Mouse (Mus musculus) gastrocnemius, postnatal 36 days (tissue): ENCODE results near the gene Six5. TPM values are rescaled to one million over a fixed set of nuclear protein-coding genes. Genes with fewer than 3 reads are reported as not detected.
"Not testable (repeated sequence)": the region's sequence is repeated elsewhere in the genome, so short reads cannot be mapped to it uniquely, and the experiment has no call there.

Experiments used
- DNase-seq, 2 experiments: peaks; one replicate each; pipeline ENCODE4 v3.0.0; 2022
- intact Hi-C: fragments of 180-260 bp; cut with DNase I; formaldehyde crosslinking; loops from one replicate; pipeline ENCODE4 v1.15.1; 2025
- long read RNA-seq, 2 experiments: library from polyadenylated mRNA; stranded (forward); transcript quantifications; one replicate each; pipeline ENCODE4 v2.0.0; 2021
- total RNA-seq, 2 experiments: library from RNA; stranded (reverse); gene quantifications; 2 replicates each; pipeline ENCODE4 v1.2.3; 2021

The Six5 gene
- 1 to 10 TPM; 1.2 to 1.5 TPM for total RNA-seq
- long read RNA-seq, experiment 1, partial matches to known transcripts, result 2 of 3 reads
- long read RNA-seq, experiment 1, other reads (novel, unspliced or antisense), result 0 of 3 reads
- long read RNA-seq, experiment 2, partial matches to known transcripts, result 3 of 5 reads
- long read RNA-seq, experiment 2, other reads (novel, unspliced or antisense), result 0 of 5 reads

- intact Hi-C loops, result loop anchor here (2.0 kb wide), 1 partner anchor 24 kb away; the partner anchor contains the start of genes Fbxo46 and Gm4969
- DNase-seq, result no peak
Observed at GRCm38 (mm10) chr7:19094471-19094825, at the start of gene Six5. TSS of gene Six5 (plus strand) at chr7:19094594.

DNA sequence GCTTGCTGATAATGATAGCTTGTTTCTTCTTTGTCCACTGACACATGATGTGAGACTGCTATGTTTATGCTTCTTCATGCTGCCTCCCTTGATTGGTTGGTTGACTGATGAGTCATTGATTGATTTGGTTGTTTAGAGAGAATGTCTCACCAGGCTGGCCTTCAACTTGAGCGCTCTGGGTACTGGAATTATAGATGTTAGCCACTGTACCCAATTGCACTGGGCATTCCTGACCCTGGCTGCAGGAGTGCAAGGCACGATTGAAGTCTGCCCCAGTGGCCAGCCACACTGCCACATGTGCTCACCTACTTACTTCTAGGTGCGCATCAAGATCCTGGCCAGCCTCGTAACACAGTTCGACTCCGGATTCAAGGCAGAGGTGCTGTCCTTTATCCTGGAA is 49.8 kb upstream of the Six5 start:
- DNase-seq, result no peak
- intact Hi-C loops, result loop anchor here (1.0 kb wide), 1 partner anchor 14 kb away; no protein-coding TSS in a partner anchor

DNA sequence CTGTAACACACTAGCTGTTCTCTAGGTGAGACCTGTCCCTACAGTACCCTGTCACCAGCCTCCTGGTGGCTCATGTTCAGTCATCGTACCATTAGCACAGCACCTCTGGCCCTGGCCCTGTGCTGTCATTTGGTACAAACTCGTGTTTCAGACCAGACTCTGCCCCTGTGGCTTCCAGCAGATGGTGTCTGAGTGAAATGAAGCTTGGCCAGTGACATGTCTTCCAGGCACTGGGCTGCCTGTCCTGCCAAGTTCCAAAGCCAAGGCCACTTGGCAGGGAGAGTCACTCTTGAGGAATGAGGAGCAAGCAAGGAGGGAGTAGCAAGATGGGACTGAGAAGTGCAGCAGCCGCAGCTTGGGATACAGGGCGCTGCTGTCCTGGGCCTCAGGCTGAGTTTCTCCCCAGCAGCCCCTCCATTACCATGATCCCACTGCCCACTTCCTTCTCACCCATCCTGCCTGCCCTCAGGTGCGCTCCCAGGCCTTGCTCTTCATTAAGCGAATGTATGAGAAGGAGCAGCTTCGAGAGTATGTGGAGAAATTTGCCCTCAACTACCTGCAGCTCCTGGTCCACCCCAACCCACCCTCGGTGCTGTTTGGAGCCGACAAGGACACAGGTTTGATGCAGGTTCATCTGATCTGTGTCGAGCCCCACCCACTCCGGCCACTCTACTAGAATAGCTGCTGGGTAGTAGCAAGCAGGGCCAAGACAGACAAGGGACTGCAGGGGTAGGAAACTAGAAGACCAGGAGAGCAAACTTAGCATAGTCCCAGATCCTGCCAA is 47.9 kb upstream of the Six5 start:
- DNase-seq, result peak; percentile 47 to 54
- intact Hi-C loops, result no loop called here

GRCm38 (mm10) chr7:19048006-19048527 is 46.3 kb upstream of the Six5 start:
- DNase-seq, result no peak
- intact Hi-C loops, result no loop called here

DNA sequence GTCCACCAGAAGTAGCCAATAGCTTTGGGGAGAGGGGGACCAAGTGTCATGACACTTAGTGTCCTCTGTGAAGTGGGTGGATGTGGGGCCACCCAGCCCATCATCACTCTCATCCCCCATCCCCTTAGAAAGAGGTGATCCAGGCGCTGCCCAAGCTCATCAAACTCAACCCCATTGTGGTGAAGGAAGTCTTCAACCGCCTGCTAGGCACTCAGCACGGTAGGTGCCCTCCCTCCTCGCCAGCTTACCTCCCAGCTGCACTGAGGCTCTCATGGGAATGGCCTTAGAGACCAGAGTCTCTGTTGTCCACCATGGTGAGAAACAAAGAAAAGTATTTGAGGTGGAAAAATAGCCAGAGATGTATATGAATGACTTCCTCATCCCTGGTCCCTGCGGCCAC is 45.1 kb upstream of the Six5 start:
- intact Hi-C loops, result no loop called here
- no peak for DNase-seq

DNA sequence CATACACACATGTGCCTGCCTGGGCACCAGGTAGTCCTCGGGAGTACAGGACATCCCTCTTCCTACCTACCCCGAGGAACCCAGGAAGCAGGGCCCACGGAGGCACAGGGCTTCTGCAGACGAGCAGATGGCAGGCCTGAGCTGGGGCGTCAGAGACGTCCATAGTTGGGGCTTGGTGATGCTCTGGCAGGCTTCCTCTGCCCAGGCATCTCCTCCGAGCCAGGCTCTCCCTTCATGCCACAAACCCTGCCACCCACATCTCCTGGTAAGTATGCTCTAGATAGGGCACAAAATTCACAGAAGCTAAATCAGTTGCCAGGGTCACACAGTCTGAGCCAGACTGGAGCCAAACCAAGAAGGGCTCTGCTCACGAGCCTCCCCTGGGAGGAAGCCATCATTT is 44.2 kb upstream of the Six5 start:
- DNase-seq, result no peak
- intact Hi-C loops, result no loop called here

GRCm38 (mm10) chr7:19051161-19051560 is 43.2 kb upstream of the Six5 start:
- no peak for DNase-seq
- intact Hi-C loops, result no loop called here

DNA sequence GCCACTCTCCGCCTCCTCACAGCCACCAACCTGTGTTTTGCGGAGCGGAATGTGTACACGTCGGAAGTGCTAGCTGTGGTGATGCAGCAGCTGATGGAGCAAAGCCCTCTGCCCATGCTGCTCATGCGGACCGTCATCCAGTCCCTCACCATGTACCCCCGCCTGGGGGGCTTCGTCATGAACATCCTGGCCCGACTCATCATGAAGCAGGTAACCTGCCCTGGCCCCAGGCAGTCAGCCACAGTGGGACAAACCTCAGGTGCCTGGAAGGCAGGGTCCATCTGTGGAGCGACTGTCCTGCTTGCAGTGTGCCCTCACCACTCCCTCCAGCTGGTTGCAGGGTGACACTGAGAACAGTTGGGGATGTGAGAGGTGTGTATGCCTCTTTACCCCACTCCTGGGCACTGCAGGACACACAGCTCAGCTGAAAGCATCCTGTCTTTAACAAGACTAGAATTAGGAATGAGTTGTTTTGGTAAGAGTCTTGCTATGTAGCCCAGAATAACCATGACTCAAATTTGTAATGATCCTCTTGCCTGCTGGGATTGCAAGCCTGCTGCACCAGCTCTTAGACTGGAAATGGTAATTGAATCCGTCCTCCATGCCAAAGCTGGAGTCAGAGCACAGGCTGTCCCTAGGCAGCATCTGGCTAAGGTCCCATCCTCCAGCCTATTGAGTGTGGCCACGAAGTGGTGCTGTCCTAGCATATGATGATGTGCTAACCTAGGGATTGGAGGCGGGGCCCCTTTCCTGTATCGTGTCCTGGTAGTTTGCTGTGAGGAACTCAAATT is 41.9 kb upstream of the Six5 start:
- DNase-seq, result peak in 1 of 2 experiments; percentile 51

GRCm38 (mm10) chr7:19053136-19053532 is 41.3 kb upstream of the Six5 start:
- no peak for DNase-seq
- intact Hi-C loops, result no loop called here

More for the DNA sequence above, 41.9 kb upstream of the Six5 start:
- intact Hi-C loops, result no loop called here

- intact Hi-C loops, result no loop called here
- DNase-seq, result no peak
Observed at GRCm38 (mm10) chr7:19054047-19054776, 40.2 kb upstream of the Six5 start, which contains the start of gene Rsph6a. TSS of gene Rsph6a (plus strand) at chr7:19054690.

- intact Hi-C loops, result no loop called here
- no peak for DNase-seq
Observed at GRCm38 (mm10) chr7:19054777-19055076, 39.7 kb upstream of the Six5 start.

DNA sequence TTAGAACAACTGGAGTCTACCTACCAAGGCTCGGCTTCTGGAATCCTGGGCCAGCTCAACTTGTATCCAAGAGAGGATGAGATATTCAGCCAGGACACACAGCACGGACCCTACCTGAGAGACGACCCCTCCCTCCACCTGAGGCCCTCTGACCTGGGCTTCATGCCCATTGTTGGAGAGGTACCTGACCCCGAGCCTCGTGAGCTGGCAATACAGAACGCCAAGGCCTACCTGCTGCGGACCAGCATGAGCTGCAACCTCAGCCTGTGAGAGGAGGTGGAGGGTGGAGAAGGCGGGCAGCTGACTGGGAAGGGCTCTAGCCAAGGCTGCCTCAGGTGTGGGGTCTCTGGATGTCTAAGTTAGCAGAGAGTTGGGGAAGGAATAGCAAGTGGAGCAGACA is 39.3 kb upstream of the Six5 start:
- no peak for DNase-seq
- intact Hi-C loops, result no loop called here

- no peak for DNase-seq
- intact Hi-C loops, result no loop called here
Observed at GRCm38 (mm10) chr7:19057405-19057804, 37.0 kb upstream of the Six5 start.

- DNase-seq, result no peak
- intact Hi-C loops, result no loop called here
Observed at GRCm38 (mm10) chr7:19065896-19066295, 28.5 kb upstream of the Six5 start.

DNA sequence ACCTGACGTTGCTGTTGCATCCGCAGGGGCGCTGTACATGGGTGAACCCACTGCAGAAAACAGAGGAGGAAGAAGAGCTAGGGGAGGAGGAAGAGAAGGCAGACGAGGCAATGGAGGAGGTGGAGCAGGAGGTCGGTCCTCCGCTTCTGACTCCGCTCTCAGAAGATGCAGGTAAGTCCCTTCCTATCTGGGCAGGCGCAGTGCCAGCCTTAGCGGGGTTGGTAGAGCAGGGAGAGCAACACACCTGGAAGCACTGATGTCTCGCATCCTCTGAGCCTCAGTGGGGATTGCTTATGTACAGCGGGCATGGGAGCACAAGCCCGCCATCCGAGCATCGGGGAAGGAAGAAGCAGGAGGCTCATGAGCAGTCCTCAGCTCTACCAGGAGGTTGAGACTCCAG is 27.3 kb upstream of the Six5 start:
- DNase-seq, result no peak
- intact Hi-C loops, result no loop called here

- intact Hi-C loops, result loop anchor here (2.0 kb wide), 1 partner anchor 25 kb away; no protein-coding TSS in a partner anchor
- peak in 1 of 2 experiments; percentile 15 for DNase-seq
Observed at GRCm38 (mm10) chr7:19067935-19068334, 26.5 kb upstream of the Six5 start.

- intact Hi-C loops, result loop anchor here (2.0 kb wide), 1 partner anchor 24 kb away; no protein-coding TSS in a partner anchor
- peak in 1 of 2 experiments; percentile 69 for DNase-seq
Observed at GRCm38 (mm10) chr7:19068707-19069106, 25.7 kb upstream of the Six5 start.

GRCm38 (mm10) chr7:19069500-19069899 is 24.9 kb upstream of the Six5 start:
- no peak for DNase-seq
- intact Hi-C loops, result loop anchor here (2.0 kb wide), 1 partner anchor 23 kb away; no protein-coding TSS in a partner anchor

DNA sequence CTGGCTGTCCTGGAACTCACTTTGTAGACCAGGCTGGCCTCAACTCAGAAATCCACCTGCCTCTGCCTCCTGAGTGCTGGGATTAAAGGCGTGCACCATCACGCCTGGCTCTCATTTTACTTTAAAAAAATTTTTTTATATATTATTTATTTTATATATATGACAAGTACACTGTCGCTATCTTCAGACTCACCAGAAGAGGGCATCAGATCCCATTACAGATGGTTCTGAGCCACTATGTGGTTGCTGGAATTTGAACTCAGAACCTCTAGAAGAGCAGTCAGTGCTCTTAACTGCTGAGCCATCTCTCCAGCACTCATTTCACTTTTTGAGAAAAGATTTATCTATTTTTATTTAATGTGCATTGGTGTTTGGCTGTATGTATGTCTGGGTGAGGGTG is 23.4 kb upstream of the Six5 start:
- intact Hi-C loops, DNase-seq: not testable (repeated sequence)

DNA sequence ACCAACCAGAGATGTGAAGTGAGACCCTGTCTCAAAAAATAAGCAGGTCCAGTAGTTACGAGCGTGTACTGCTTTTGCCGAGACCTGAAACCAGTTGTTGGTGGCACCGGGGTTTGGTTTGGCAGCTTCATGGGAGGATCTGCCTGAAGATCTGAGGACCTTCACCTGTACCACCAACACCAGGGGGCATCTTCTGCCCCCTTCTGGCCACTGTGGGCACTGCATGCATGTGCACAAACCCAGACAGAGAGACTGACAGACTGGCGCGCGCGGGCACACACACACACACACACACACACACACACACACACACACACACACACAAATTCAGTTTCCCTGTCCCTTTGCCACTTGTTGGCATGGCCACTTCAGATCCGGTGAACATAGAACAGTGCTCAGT is 20.9 kb upstream of the Six5 start:
- DNase-seq, result peak in 1 of 2 experiments; percentile 38
- intact Hi-C loops, result no loop called here
